Mouse (Mus musculus) embryo, embryonic 10.5 days (tissue): ENCODE data around the gene Rb1.

Source experiments
- DNase-seq: peaks from one replicate; pipeline ENCODE4 v3.0.0-alpha.2; 2015; ENCODE audit warnings: low spot score

Rb1 gene

GRCm38 (mm10) chr14:73258181-73258580 lies 67.4 kb downstream of the Rb1 start:
- DNase-seq = no peak

- no peak for DNase-seq
Measured at GRCm38 (mm10) chr14:73257348-73257747, 68.3 kb downstream of the Rb1 start.

- no peak for DNase-seq
Measured at GRCm38 (mm10) chr14:73255426-73255970, 70.1 kb downstream of the Rb1 start.

- DNase-seq = no peak
Measured at GRCm38 (mm10) chr14:73254412-73254811, 71.2 kb downstream of the Rb1 start.

GRCm38 (mm10) chr14:73253453-73254251 lies 72.0 kb downstream of the Rb1 start:
- peak; percentile 62 for DNase-seq

- no peak for DNase-seq
Measured at GRCm38 (mm10) chr14:73252276-73252675, 73.3 kb downstream of the Rb1 start.

- no peak for DNase-seq
Measured at GRCm38 (mm10) chr14:73250056-73250455, 75.6 kb downstream of the Rb1 start.

- DNase-seq = no peak
Measured at GRCm38 (mm10) chr14:73244061-73244597, 81.5 kb downstream of the Rb1 start.

GRCm38 (mm10) chr14:73239857-73240256 lies 85.8 kb downstream of the Rb1 start:
- DNase-seq = peak; percentile 31

- DNase-seq = peak; percentile 78
Measured at GRCm38 (mm10) chr14:73239291-73239690, 86.3 kb downstream of the Rb1 start.

GRCm38 (mm10) chr14:73238498-73239250 lies 86.9 kb downstream of the Rb1 start:
- DNase-seq = peak; percentile 87

- peak; percentile 90 for DNase-seq
Measured at GRCm38 (mm10) chr14:73237848-73238321, 87.7 kb downstream of the Rb1 start, which contains the start of gene Lpar6. Lpar6 (plus strand) TSS chr14:73237895.

GRCm38 (mm10) chr14:73234468-73235031 lies 91.1 kb downstream of the Rb1 start:
- DNase-seq = peak; percentile 74

GRCm38 (mm10) chr14:73231286-73231982 lies 94.2 kb downstream of the Rb1 start:
- DNase-seq = peak; percentile 52

GRCm38 (mm10) chr14:73226849-73227248 lies 98.8 kb downstream of the Rb1 start:
- DNase-seq = no peak

- no peak for DNase-seq
Measured at GRCm38 (mm10) chr14:73226346-73226745, 99.3 kb downstream of the Rb1 start.

GRCm38 (mm10) chr14:73222316-73222970 lies 103.2 kb downstream of the Rb1 start:
- DNase-seq = no peak

- no peak for DNase-seq
Measured at GRCm38 (mm10) chr14:73217062-73217461, 108.6 kb downstream of the Rb1 start.

- no peak for DNase-seq
Measured at GRCm38 (mm10) chr14:73211477-73211876, 114.1 kb downstream of the Rb1 start.

- no peak for DNase-seq
Measured at GRCm38 (mm10) chr14:73210196-73210595, 115.4 kb downstream of the Rb1 start.

GRCm38 (mm10) chr14:73209262-73209661 lies 116.4 kb downstream of the Rb1 start:
- no peak for DNase-seq
